Mouse (Mus musculus) embryonic fibroblast, embryonic 13.5 days (primary cell): ENCODE results near the gene Arnt2.

Experiments used
- CTCF ChIP-seq: IDR thresholded peaks from 2 replicates; pipeline ENCODE4 v1.5.1; 2011; ENCODE audit warnings: mild to moderate bottlenecking, control low read depth, low read length, moderate library complexity, borderline replicate concordance; ENCODE audit not compliant: insufficient read depth
- POLR2A ChIP-seq: IDR thresholded peaks from 2 replicates; pipeline ENCODE4 v1.6.1; 2011; ENCODE audit warnings: low read depth, mild to moderate bottlenecking, control low read depth, low read length, moderate library complexity

GRCm38 (mm10) chr7:84311624-84312023 is 98.4 kb downstream of the Arnt2 start:
- TF ChIP-seq CTCF = no peak
- TF ChIP-seq POLR2A = no peak
